Mouse (Mus musculus): ENCODE measurements around the gene Msi1. TPM values are rescaled to one million over a fixed set of nuclear protein-coding genes. Genes with fewer than 3 reads are reported as not detected.

Msi1 gene
- polyA plus RNA-seq, 2 experiments, result 15.5 to 40.6 TPM

DNA sequence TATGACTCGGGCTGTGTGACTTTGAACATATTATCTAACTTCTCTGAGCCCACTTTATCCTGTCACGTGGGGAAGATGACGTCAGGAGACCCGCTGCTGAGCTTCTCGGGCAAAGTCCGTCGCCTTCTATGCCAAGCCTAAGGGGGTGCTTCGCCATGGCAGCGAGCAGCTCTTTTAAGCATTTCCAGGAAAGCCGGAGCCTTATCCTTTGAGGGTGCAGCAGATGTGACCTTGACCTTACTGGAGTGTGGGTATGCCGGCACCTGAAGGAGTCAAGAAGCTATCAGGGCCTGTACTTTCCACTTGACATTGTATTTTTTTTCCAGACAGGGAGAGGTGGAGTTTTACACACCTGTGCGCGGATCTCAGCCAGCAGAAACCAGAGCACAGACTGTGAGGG is 29.5 kb downstream of the Msi1 start:
- Histone ChIP-seq H3K9ac (ENCODE audit: low read depth, low read length, severe bottlenecking) (no peak overlapping the region), H3K4me3 (replicated peaks; ENCODE audit: low read length) (no peak overlapping the region), H3K27ac (replicated peaks; ENCODE audit: low read depth, low read length) (no peak overlapping the region), H3K4me1 (ENCODE audit: control insufficient read depth, insufficient read depth, low read length) (no peaks in the 10 kb centered on the region), H3K4me2 (replicated peaks; ENCODE audit: low read depth, low read length, severe bottlenecking) (no peak overlapping the region), H3K27me3 (ENCODE audit: control insufficient read depth, insufficient read depth, low read length) (no peaks in the 10 kb centered on the region), H3K36me3 (ENCODE audit: control insufficient read depth, insufficient read depth, low read length) (peaks cover 9% of the 10 kb centered on the region), H3K9me3 (ENCODE audit: control insufficient read depth, low read length) (no peaks in the 10 kb centered on the region)
- WGBS, result 60% methylated on average over 13 of the region's 13 CpGs
- DNase-seq (ENCODE audit: low spot score) (no peak), ATAC-seq (ENCODE audit: low FRiP score, low read depth) (no peak)
- TF ChIP-seq POLR2A (IDR thresholded peaks at IDR 0.05; ENCODE audit: borderline replicate concordance, extremely low read depth, insufficient read depth, insufficient read length), result no peak

DNA sequence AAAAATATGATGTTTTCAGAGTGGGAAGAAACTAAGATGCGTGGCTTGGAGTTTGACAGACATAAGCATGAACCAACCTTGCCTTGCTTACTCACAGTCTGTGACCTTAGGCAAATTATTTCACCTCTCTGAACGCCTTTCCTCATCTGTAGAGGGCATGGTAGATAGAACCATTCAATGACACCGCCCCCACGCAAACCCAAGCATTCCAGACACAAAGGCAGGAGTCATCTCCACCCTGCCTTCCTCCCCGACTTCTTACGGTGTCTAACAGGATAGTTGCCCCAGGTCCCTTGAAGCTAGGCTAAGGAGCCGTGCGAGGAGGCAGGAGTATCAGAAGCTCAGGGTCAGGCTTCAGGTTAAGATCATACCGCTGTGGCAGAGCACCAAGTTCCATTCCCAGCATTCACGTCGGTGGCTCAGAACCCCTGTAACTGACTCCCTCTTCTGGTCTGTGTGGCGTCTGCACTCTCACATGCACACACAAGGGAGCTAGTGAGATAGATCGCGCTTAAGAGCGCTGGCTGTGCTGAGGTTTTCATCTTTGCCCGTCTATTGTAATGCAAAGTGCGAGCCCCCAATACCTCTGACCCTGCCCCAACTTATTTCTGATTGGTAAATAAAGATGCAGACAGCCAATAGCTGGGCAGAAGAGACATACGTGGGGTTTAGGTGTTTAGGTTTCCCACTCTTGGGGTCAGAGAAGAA is 35.2 kb downstream of the Msi1 start:
- ATAC-seq (ENCODE audit: low FRiP score, low read depth) (no peak), DNase-seq (ENCODE audit: low spot score) (no peak)
- Histone ChIP-seq H3K27me3 (ENCODE audit: control insufficient read depth, insufficient read depth, low read length) (no peaks in the 10 kb centered on the region), H3K4me2 (replicated peaks; ENCODE audit: low read depth, low read length, severe bottlenecking) (no peak overlapping the region), H3K4me1 (ENCODE audit: control insufficient read depth, insufficient read depth, low read length) (no peaks in the 10 kb centered on the region), H3K27ac (replicated peaks; ENCODE audit: low read depth, low read length) (no peak overlapping the region), H3K36me3 (ENCODE audit: control insufficient read depth, insufficient read depth, low read length) (no peaks in the 10 kb centered on the region), H3K9ac (ENCODE audit: low read depth, low read length, severe bottlenecking) (no peak overlapping the region), H3K9me3 (ENCODE audit: control insufficient read depth, low read length) (no peaks in the 10 kb centered on the region), H3K4me3 (replicated peaks; ENCODE audit: low read length) (no peak overlapping the region)
- 77% methylated on average over 18 of the region's 18 CpGs for WGBS
- TF ChIP-seq POLR2A (IDR thresholded peaks at IDR 0.05; ENCODE audit: borderline replicate concordance, extremely low read depth, insufficient read depth, insufficient read length), result no peak

DNA sequence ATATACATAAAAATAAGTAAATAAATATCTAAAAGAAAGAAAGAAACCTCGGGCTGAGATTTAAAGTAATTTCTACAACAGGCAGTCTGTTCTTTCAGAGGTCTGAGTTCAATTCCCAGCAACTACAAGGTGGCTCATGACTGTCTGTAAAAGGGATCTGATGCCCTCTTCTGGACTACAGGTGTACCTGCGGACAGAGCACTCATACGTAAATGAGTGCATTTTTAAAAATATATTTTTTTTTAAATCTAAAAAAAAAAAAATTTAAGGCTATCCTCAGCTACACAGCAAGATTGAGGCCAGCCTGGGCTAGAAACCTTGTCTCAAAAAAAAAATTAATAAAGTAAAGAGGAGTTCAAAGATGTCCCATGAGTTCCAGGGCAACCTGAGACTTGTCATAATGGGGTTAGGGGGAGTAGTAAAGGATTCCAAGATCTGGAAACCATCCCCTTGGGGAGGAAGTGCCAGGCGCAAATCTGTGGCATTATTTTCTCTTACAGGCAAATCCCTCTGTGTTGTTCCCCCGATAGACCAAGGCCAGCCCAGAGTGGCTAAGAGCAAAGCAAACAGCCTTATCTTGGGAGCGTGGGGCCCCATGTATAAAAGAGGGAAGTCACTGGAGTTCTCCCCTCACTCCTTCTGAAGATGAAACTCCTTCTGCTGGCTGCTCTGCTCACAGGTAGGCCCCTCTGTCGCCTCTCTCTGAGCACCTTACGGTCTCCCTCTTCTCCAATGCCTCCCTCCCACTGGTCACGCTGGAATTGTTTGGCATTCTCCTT is 36.4 kb downstream of the Msi1 start, which contains the start of gene Pla2g1b:
TSS of gene Pla2g1b (plus strand) at position 621 of the 779 bp plus-strand sequence.
- Histone ChIP-seq H3K27ac (replicated peaks; ENCODE audit: low read depth, low read length) (no peak within 1 kb of the TSS), H3K27me3 (ENCODE audit: control insufficient read depth, insufficient read depth, low read length) (no peaks in the 10 kb centered on the region), H3K9me3 (ENCODE audit: control insufficient read depth, low read length) (no peaks in the 10 kb centered on the region), H3K9ac (ENCODE audit: low read depth, low read length, severe bottlenecking) (no peak within 1 kb of the TSS), H3K4me3 (replicated peaks; ENCODE audit: low read length) (no peak within 1 kb of the TSS), H3K4me2 (replicated peaks; ENCODE audit: low read depth, low read length, severe bottlenecking) (no peak within 1 kb of the TSS), H3K36me3 (ENCODE audit: control insufficient read depth, insufficient read depth, low read length) (no peaks in the 10 kb centered on the region), H3K4me1 (ENCODE audit: control insufficient read depth, insufficient read depth, low read length) (no peaks in the 10 kb centered on the region)
- DNase-seq (ENCODE audit: low spot score) (no peak), ATAC-seq (ENCODE audit: low FRiP score, low read depth) (no peak)
- WGBS, result 48% methylated on average over 9 of the region's 9 CpGs
- no peak for TF ChIP-seq POLR2A (IDR thresholded peaks at IDR 0.05; ENCODE audit: borderline replicate concordance, extremely low read depth, insufficient read depth, insufficient read length)

DNA sequence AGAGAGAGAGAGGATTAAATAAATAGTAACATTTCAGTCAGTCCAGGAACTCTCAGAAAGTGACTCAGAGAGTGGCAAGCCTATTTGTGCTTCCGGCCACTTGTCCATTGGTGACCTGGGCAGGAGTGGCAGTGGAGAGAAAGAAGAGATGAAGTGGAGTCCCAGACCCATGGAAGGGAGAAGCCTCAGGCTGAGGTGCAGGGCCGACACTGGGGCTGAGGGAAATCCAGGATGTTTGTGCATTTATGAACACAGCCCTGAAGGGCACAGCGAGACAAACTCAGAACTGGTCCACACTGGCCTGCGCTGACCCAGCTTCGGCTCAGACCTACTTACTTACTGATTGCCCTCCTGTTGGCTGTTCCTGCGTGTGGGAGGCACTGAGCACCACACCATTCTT is 40.4 kb downstream of the Msi1 start:
- ATAC-seq (ENCODE audit: low FRiP score, low read depth) (no peak), DNase-seq (ENCODE audit: low spot score) (no peak)
- Histone ChIP-seq H3K27me3 (ENCODE audit: control insufficient read depth, insufficient read depth, low read length) (no peaks in the 10 kb centered on the region), H3K27ac (replicated peaks; ENCODE audit: low read depth, low read length) (no peak overlapping the region), H3K9me3 (ENCODE audit: control insufficient read depth, low read length) (no peaks in the 10 kb centered on the region), H3K9ac (ENCODE audit: low read depth, low read length, severe bottlenecking) (no peak overlapping the region), H3K4me3 (replicated peaks; ENCODE audit: low read length) (no peak overlapping the region), H3K4me1 (ENCODE audit: control insufficient read depth, insufficient read depth, low read length) (no peaks in the 10 kb centered on the region), H3K4me2 (replicated peaks; ENCODE audit: low read depth, low read length, severe bottlenecking) (no peak overlapping the region), H3K36me3 (ENCODE audit: control insufficient read depth, insufficient read depth, low read length) (no peaks in the 10 kb centered on the region)
- no peak for TF ChIP-seq POLR2A (IDR thresholded peaks at IDR 0.05; ENCODE audit: borderline replicate concordance, extremely low read depth, insufficient read depth, insufficient read length)
- WGBS, result 68% methylated on average over 6 of the region's 6 CpGs

DNA sequence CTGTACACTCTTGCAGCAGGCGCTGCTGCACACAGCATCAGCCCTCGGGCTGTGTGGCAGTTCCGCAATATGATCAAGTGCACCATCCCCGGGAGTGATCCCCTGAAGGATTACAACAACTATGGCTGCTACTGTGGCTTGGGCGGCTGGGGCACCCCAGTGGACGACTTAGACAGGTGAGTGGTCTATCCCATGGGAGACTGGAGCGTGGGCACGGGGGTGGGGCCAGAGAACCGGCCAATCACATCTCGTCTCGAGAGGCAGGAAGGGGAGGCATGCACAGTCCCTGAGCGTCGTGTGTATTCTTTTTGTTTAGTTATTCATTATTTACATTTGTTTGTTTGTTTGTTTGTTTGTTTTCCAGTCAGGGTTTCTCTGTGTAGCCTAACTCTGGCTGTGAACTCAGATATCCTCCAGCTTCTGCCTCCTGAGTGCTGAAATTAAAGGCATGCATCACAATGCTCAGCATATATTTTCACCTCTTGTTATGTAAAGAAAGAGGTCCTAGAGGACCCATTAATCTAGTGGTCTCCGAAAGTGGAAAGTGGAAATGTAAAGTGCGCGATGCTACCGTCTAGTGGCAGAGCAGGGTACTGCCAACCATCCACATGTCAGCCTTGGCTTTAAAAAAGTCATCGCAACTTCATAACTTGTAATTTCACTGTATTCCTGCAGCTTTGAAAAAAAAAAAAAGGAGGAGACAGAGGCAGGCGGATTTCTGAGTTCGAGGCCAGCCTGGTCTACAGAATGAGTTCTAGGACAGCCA is 41.5 kb downstream of the Msi1 start:
- no peak; the same call in 1 of the 2 replicates for ATAC-seq (ENCODE audit: low FRiP score, low read depth)
- peak; percentile 67 for DNase-seq (ENCODE audit: low spot score)
- H3K4me1 ChIP-seq (ENCODE audit: control insufficient read depth, insufficient read depth, low read length), result peaks cover 2% of the 10 kb centered on the region; the same call in 1 of the 2 replicates
- H3K9me3 ChIP-seq (ENCODE audit: control insufficient read depth, low read length), result no peaks in the 10 kb centered on the region
- no peaks in the 10 kb centered on the region for H3K27me3 ChIP-seq (ENCODE audit: control insufficient read depth, insufficient read depth, low read length)
- no peak overlapping the region for H3K4me3 ChIP-seq (replicated peaks; ENCODE audit: low read length)
- H3K27ac ChIP-seq (replicated peaks; ENCODE audit: low read depth, low read length), result no peak overlapping the region
- WGBS, result 40% methylated on average over 20 of the region's 20 CpGs
- no peak overlapping the region for H3K4me2 ChIP-seq (replicated peaks; ENCODE audit: low read depth, low read length, severe bottlenecking)
- TF ChIP-seq POLR2A (IDR thresholded peaks at IDR 0.05; ENCODE audit: borderline replicate concordance, extremely low read depth, insufficient read depth, insufficient read length), result no peak
- no peak overlapping the region for H3K9ac ChIP-seq (ENCODE audit: low read depth, low read length, severe bottlenecking)
- no peaks in the 10 kb centered on the region for H3K36me3 ChIP-seq (ENCODE audit: control insufficient read depth, insufficient read depth, low read length)

All from limb, embryonic 14.5 days (tissue).